Mouse (Mus musculus): ENCODE results near the gene Defb20.

GRCm38 (mm10) chr2:152476763-152477162 lies at the start of gene Defb20:
- TF ChIP-seq HCFC1 (IDR thresholded peaks at IDR 0.05; ENCODE audit: borderline replicate concordance, insufficient read depth, low read length) (no peak), CHD2 (IDR thresholded peaks at IDR 0.05; ENCODE audit: low read depth, low read length) (no peak), ZC3H11A (IDR thresholded peaks at IDR 0.05; ENCODE audit: borderline replicate concordance, low read depth, low read length) (no peak)

Data from ES-E14 (cell line).